Mouse (Mus musculus) ES-E14 (cell line): ENCODE measurements around the gene Ptprs.

Experiments used
- CHD2 ChIP-seq: IDR thresholded peaks from 2 replicates; pipeline ENCODE4 v1.6.1; 2014; ENCODE audit warnings: mild to moderate bottlenecking, low read depth, low read length, inconsistent platforms
- HCFC1 ChIP-seq: IDR thresholded peaks from 2 replicates; pipeline ENCODE4 v1.6.1; 2012; ENCODE audit warnings: low read length, inconsistent platforms, borderline replicate concordance; ENCODE audit not compliant: insufficient read depth
- MAFK ChIP-seq: IDR thresholded peaks from 2 replicates; pipeline ENCODE4 v1.6.1; 2014; ENCODE audit warnings: mild to moderate bottlenecking, low read depth, low read length, inconsistent platforms; ENCODE audit not compliant: insufficient read depth
- ZC3H11A ChIP-seq: IDR thresholded peaks from 2 replicates; pipeline ENCODE4 v1.6.1; 2012; ENCODE audit warnings: low read depth, mild to moderate bottlenecking, inconsistent platforms, low read length, borderline replicate concordance
- ZNF384 ChIP-seq: IDR thresholded peaks from 2 replicates; pipeline ENCODE4 v1.6.1; 2012; ENCODE audit warnings: low read depth, low read length, inconsistent platforms

- TF ChIP-seq ZC3H11A (no peak), CHD2 (no peak), ZNF384 (no peak), HCFC1 (no peak), MAFK (no peak)
Measured at GRCm38 (mm10) chr17:56462835-56463455, 13.3 kb downstream of the Ptprs start.
